Mouse (Mus musculus) midbrain, embryonic 10.5 days (tissue): ENCODE measurements around the gene Cep170b. TPM values are rescaled to one million over a fixed set of nuclear protein-coding genes. Genes with fewer than 3 reads are reported as not detected.

Experiments
- DNase-seq: peaks from one replicate; pipeline ENCODE4 v3.0.0-alpha.2; 2017; ENCODE audit warnings: low spot score
- H3K27ac ChIP-seq: fragments of 300-500 bp; sonication (generic); replicated peaks from 2 replicates; pipeline ENCODE4 v1.5.1; 2016; ENCODE audit warnings: mild to moderate bottlenecking
- H3K27me3 ChIP-seq: fragments of 300-500 bp; sonication (generic); 2 replicates; pipeline ENCODE4 v1.6.1; 2016; ENCODE audit warnings: low read depth, mild to moderate bottlenecking; ENCODE audit not compliant: poor library complexity, severe bottlenecking
- H3K36me3 ChIP-seq: fragments of 300-500 bp; sonication (generic); 2 replicates; pipeline ENCODE4 v1.6.1; 2016; ENCODE audit warnings: mild to moderate bottlenecking, moderate library complexity
- H3K4me1 ChIP-seq: fragments of 300-500 bp; sonication (generic); 2 replicates; pipeline ENCODE4 v1.6.1; 2016
- H3K4me3 ChIP-seq: fragments of 300-500 bp; sonication (generic); 2 replicates; pipeline ENCODE4 v1.5.1; 2016; ENCODE audit warnings: mild to moderate bottlenecking, moderate library complexity
- H3K9me3 ChIP-seq: fragments of 300-500 bp; sonication (generic); replicated peaks from 2 replicates; pipeline ENCODE4 v1.6.1; 2016; ENCODE audit warnings: mild to moderate bottlenecking
- WGBS: fragments of 180-500 bp; shearing (Covaris S2); methylation state at CpG from one replicate; pipeline ENCODE4 v1.1.7; 2016; 5-methylcytosine and 5-hydroxymethylcytosine counted together
- microRNA-seq: library from miRNA; unstranded; fragments of <30 nt; microRNA quantifications from one replicate; pipeline ENCODE4, GENCODE M21; 2017
- polyA plus RNA-seq: library from polyadenylated mRNA; unstranded; fragments of >200 nt; fragmentation: Nextera tagmentation; extraction: Ambion mirVana; gene quantifications from 2 replicates; pipeline ENCODE4 v1.2.1, GENCODE M21; 2016

The Cep170b gene
- polyA plus RNA-seq, 1 experiment from 2014 or later, result 3.3 TPM

DNA sequence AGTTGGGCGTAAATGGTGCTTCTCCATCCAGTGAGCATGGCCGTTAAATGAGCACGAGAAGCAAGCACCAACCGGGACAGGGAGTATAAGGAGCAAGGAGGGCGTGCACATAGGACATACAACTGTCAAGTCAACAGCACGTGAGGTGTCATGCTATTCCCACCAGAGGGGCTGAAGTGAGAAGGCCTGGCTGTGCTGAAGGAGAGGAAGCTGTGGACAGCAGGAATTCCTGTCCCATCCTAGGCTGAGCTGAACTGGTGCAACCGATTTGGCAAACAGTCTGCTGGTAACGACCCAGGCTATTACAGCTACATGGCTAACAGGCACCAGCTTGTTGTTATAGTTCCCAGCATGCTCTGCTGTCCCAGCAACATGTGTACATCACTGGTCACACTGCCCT lies 70.8 kb downstream of the Cep170b start:
- WGBS, result 80% methylated on average over 8 of the region's 8 CpGs
- no peak for DNase-seq

DNA sequence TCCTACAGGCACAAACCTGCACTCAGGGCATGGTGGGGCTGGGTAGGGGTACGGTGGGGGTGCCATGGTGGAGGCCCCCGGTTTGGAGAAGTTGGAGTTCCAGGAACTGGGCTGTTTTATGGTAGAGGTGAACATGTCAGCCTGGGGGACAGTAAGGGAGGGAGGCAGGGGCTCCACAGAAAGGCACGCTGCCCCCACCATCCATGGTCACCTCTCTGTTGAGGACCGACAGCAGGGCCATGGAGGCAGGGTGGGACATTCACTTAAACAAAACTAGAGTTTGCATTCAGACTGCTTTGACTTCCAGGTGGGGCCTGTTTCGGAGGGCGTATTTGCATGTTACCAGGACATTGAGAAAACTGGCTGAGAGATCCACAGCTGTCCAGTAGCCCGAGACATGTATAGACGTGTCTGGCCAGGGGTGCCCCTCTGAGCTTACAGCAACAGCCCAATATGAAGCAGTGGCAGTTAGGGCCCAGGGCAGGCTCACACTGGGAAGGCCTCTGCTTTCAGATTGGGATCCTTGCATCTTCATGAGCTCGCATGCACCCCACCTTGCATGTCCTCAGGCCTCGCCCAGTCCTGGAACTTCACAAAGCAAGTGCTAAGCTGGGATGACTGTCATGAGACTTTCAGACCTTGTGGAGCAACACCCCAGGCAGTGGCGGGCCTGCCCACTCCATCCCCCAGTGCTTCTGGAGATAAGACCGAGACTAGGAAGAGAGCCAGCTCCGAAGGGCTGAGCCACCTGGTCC lies 73.5 kb downstream of the Cep170b start:
- Histone ChIP-seq H3K9me3 (no peaks in the 10 kb centered on the region), H3K27me3 (peaks cover 35% of the 10 kb centered on the region), H3K4me1 (peaks cover 35% of the 10 kb centered on the region), H3K27ac (peak overlapping the region; percentile 46; the same call in 1 of the 2 replicates), H3K4me3 (no peak overlapping the region), H3K36me3 (no peaks in the 10 kb centered on the region)
- 73% methylated on average over 13 of the region's 13 CpGs for WGBS
- DNase-seq, result no peak

More for the DNA sequence above, 70.8 kb downstream of the Cep170b start:
- Histone ChIP-seq H3K4me1 (peaks cover 27% of the 10 kb centered on the region), H3K9me3 (no peaks in the 10 kb centered on the region), H3K36me3 (no peaks in the 10 kb centered on the region), H3K4me3 (no peak overlapping the region), H3K27ac (no peak overlapping the region), H3K27me3 (peaks cover 12% of the 10 kb centered on the region)

DNA sequence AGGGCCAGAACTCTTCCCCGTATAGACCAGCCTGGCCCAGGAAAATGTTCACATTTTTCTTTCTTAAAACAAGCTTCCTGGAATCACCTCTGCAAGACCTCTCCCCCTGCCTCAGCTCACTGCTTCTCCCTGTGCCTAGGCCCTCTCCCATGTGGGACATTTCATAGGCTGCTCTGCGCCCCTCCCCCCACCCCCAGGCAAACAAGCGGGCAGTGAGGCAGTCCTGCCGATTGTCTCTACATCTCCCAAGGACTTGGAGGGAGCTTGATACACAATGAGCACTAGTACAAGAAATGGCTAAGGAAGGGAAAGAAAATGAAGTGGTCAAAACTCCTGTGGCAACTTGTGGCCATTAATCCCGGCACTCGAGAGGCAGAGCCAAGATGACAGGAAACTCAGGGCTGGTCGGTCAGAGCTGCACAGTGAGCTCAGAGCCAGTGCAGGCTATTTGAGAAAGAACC lies 74.1 kb downstream of the Cep170b start:
- no peak for DNase-seq
- Histone ChIP-seq H3K4me1 (peaks cover 35% of the 10 kb centered on the region), H3K9me3 (no peaks in the 10 kb centered on the region), H3K36me3 (no peaks in the 10 kb centered on the region), H3K4me3 (no peak overlapping the region), H3K27me3 (peaks cover 41% of the 10 kb centered on the region), H3K27ac (peak overlapping the region; percentile 46; the same call in 1 of the 2 replicates)
- WGBS, result 32% methylated on average over 7 of the region's 7 CpGs

DNA sequence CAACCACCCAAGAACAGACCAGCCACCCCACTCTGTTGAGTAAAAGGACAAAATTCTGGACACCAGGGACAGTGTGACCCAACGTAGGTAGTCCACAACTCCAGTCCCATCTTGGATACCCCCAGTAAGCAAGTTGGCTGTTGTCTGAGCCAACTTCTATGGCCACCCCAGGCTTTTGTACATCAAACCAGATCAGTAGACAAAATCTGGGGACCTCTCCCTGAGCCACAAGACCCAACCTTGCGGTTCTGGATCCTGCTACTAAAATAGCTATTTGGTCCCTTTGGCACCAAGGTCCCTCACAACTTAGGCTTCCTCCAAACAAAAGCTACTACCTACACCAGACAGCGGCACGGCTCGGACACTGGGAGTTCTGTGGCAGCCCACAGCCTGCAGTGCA lies 74.7 kb downstream of the Cep170b start:
- Histone ChIP-seq H3K27ac (no peak overlapping the region), H3K4me1 (peaks cover 35% of the 10 kb centered on the region), H3K4me3 (no peak overlapping the region), H3K36me3 (no peaks in the 10 kb centered on the region), H3K27me3 (peaks cover 47% of the 10 kb centered on the region), H3K9me3 (no peaks in the 10 kb centered on the region)
- no peak for DNase-seq
- 86% methylated on average over 5 of the region's 5 CpGs for WGBS

DNA sequence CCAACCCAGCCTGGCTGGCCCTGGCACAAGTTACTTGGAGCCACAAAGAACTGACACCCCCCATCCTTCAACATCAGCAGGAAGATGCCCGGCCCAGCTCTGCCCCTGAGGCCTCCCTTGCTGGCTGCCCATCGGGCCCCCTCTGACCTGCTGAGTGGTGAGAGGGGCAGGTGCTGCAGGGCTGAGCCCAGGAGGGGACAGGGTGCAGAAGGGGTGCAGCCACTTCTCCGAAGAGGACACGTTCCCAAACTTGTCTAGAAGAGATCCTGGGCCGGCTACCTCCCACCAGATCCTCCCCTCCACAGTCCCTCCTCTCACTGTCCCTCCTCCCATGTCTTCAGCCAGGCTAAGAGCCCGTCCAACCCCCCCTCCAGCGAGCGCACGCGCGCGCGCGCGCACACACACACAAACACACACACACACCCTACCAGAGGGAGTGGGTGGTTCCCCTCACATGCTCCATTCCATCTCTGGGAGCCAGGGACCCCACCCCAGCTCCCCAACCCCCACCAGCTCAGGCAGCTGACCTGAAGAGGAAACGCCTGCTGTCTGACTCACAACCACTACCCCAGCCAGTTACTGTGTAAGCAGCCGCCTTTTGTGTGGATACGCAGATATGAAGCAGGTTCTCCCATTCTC lies 75.3 kb downstream of the Cep170b start:
- no peak overlapping the region for H3K4me3 ChIP-seq
- H3K4me1 ChIP-seq, result peaks cover 35% of the 10 kb centered on the region
- H3K27me3 ChIP-seq, result peaks cover 51% of the 10 kb centered on the region
- no peaks in the 10 kb centered on the region for H3K9me3 ChIP-seq
- 68% methylated on average over 18 of the region's 18 CpGs for WGBS
- H3K36me3 ChIP-seq, result no peaks in the 10 kb centered on the region
- H3K27ac ChIP-seq, result no peak overlapping the region; the same call in 1 of the 2 replicates
- DNase-seq, result no peak

Small RNA genes lying within 50 kb of the gene (microRNA-seq; reads per million reads assigned to microRNA genes)
- not detected for gene Mir6940

Other genes starting within 250 kb of the Cep170b start
- gene A530016L24Rik, start 231.0 kb upstream of the Cep170b start, polyA plus RNA-seq, result not detected in 2 replicates
- gene Tmem179, start 203.7 kb upstream of the Cep170b start, polyA plus RNA-seq, result 2.8 and 4.9 TPM in 2 replicates
- gene Inf2, start 131.7 kb upstream of the Cep170b start, polyA plus RNA-seq, result 1.7 and 1.8 TPM in 2 replicates
- 2.9 and 3.4 TPM in 2 replicates for gene Adssl1, start 100.4 kb upstream of the Cep170b start, polyA plus RNA-seq
- 306 and 361 TPM in 2 replicates for gene Siva1, start 75.8 kb upstream of the Cep170b start, polyA plus RNA-seq
- gene Akt1, start 45.6 kb upstream of the Cep170b start, polyA plus RNA-seq, result 44.5 and 46.2 TPM in 2 replicates
- 8.2 and 9.2 TPM in 2 replicates for gene Zbtb42, start 41.6 kb upstream of the Cep170b start, polyA plus RNA-seq
- gene Pld4, start 40.2 kb downstream of the Cep170b start, polyA plus RNA-seq, result 3.7 and 5.7 TPM in 2 replicates
- 0.06 and 0.11 TPM in 2 replicates for gene Ahnak2, start 82.2 kb downstream of the Cep170b start, polyA plus RNA-seq
- 13.7 and 14.4 TPM in 2 replicates for gene Clba1, start 88.5 kb downstream of the Cep170b start, polyA plus RNA-seq
- 178 and 181 TPM in 2 replicates for gene Cdca4, start 109.0 kb downstream of the Cep170b start, polyA plus RNA-seq
- gene Gpr132, start 147.8 kb downstream of the Cep170b start, polyA plus RNA-seq, result not detected in 2 replicates
- 2.4 and 2.8 TPM in 2 replicates for gene Jag2, start 209.3 kb downstream of the Cep170b start, polyA plus RNA-seq
- 66.4 and 76.4 TPM in 2 replicates for gene Nudt14, start 221.7 kb downstream of the Cep170b start, polyA plus RNA-seq